Mouse (Mus musculus) right cerebral cortex, adult 2 months (tissue): ENCODE data around the gene Mrpl58.

ENCODE experiments used
- DNase-seq, 2 experiments: peaks; one replicate each; pipeline ENCODE4 v3.0.0; 2021 to 2022; ENCODE audit warnings: low spot score in 2 of 2

Mrpl58 gene

GRCm38 (mm10) chr11:115403338-115404124 lies at the start of gene Mrpl58:
Mrpl58 (plus strand) TSS chr11:115403752.
- peak; percentile 84 to 92 for DNase-seq

GRCm38 (mm10) chr11:115354183-115354582 lies 49.4 kb upstream of the Mrpl58 start:
- peak; percentile 57 to 62 for DNase-seq

- DNase-seq, result peak; percentile 80
Observed at GRCm38 (mm10) chr11:115358468-115358867, 45.1 kb upstream of the Mrpl58 start.

- DNase-seq, result no peak
Observed at GRCm38 (mm10) chr11:115359293-115359692, 44.3 kb upstream of the Mrpl58 start.

GRCm38 (mm10) chr11:115359726-115360125 lies 43.8 kb upstream of the Mrpl58 start:
- no peak for DNase-seq

- DNase-seq, result no peak
Observed at GRCm38 (mm10) chr11:115364136-115364535, 39.4 kb upstream of the Mrpl58 start.

GRCm38 (mm10) chr11:115366039-115366705 lies 37.4 kb upstream of the Mrpl58 start:
- no peak for DNase-seq

GRCm38 (mm10) chr11:115366706-115367394 lies 36.7 kb upstream of the Mrpl58 start:
- peak; percentile 63 to 70 for DNase-seq

- DNase-seq, result peak; percentile 84 to 87
Observed at GRCm38 (mm10) chr11:115367395-115367944, 36.1 kb upstream of the Mrpl58 start, which contains the start of gene Hid1. Hid1 (minus strand) TSS chr11:115367756.

GRCm38 (mm10) chr11:115370368-115370767 lies 33.2 kb upstream of the Mrpl58 start:
- no peak for DNase-seq

GRCm38 (mm10) chr11:115371354-115371753 lies 32.2 kb upstream of the Mrpl58 start:
- DNase-seq, result no peak

GRCm38 (mm10) chr11:115372015-115372414 lies 31.5 kb upstream of the Mrpl58 start:
- DNase-seq, result no peak

GRCm38 (mm10) chr11:115372737-115373136 lies 30.8 kb upstream of the Mrpl58 start:
- DNase-seq, result no peak

- DNase-seq, result peak; percentile 70 to 73
Observed at GRCm38 (mm10) chr11:115373805-115374694, 29.5 kb upstream of the Mrpl58 start.

GRCm38 (mm10) chr11:115374695-115375425 lies 28.7 kb upstream of the Mrpl58 start:
- DNase-seq, result peak; percentile 55 to 56

- DNase-seq, result no peak
Observed at GRCm38 (mm10) chr11:115376722-115377121, 26.8 kb upstream of the Mrpl58 start.

- no peak for DNase-seq
Observed at GRCm38 (mm10) chr11:115377254-115377653, 26.3 kb upstream of the Mrpl58 start.

- DNase-seq, result no peak
Observed at GRCm38 (mm10) chr11:115377854-115378253, 25.7 kb upstream of the Mrpl58 start.

- DNase-seq, result no peak
Observed at GRCm38 (mm10) chr11:115381276-115381675, 22.3 kb upstream of the Mrpl58 start.
